27 mouse cellular contexts compared by ENCODE assay signal in the genomic region with DNA sequence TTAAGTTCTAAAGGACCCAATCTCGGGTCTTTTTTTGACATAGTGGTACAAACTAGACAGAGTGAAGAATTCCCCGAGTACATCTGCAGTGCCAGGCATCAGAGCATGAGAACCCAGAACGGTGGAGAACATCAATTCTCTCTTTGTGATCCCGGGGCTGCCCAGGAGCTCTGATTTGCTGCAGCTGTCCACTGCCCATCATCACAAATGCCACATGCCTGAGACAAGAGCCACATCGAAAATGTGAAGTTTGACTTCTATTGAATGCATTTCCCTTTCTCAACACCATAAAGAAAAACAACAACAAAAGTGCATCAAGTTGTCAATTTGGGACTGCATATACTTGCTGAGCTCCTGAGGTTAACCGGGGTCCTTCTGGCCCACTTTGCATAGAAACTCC. TPM values are rescaled to one million over a fixed set of nuclear protein-coding genes. Genes with fewer than 3 reads are reported as not detected.
"Had no signal": no experiment of that assay in that cellular context is flagged by ENCODE, and none has a peak within 500 bp of the region (broad histone marks: within the 10 kb centered on the region; RNA-seq: fewer than 3 reads in every experiment).

No protein-coding gene starts in this region.

- H3K4me2 ChIP-seq: embryonic facial prominence, embryonic 12.5 days; embryonic facial prominence, embryonic 13.5 days; embryonic facial prominence, embryonic 15.5 days; forebrain, embryonic 12.5 days; forebrain, embryonic 13.5 days; forebrain, embryonic 15.5 days had no signal

- H3K36me3 ChIP-seq: embryonic facial prominence, embryonic 10.5 days; embryonic facial prominence, embryonic 12.5 days; embryonic facial prominence, embryonic 13.5 days; embryonic facial prominence, embryonic 15.5 days; forebrain, embryonic 10.5 days; forebrain, embryonic 12.5 days; forebrain, embryonic 15.5 days had no signal

- H3K4me3 ChIP-seq: embryonic facial prominence, embryonic 10.5 days; embryonic facial prominence, embryonic 12.5 days; embryonic facial prominence, embryonic 13.5 days; embryonic facial prominence, embryonic 15.5 days; erythroblast, embryonic 14.5 days; forebrain, embryonic 10.5 days; forebrain, embryonic 12.5 days; forebrain, embryonic 13.5 days; forebrain, embryonic 15.5 days; gastrocnemius, adult 2 months; heart, adult 2 months had no signal

- H3K27me3 ChIP-seq: embryonic facial prominence, embryonic 12.5 days; embryonic facial prominence, embryonic 13.5 days; embryonic facial prominence, embryonic 15.5 days; forebrain, embryonic 13.5 days; forebrain, embryonic 15.5 days had no signal

- DNase-seq: cerebellum, adult 8-10 months; cerebellum, adult 9-10 months; cerebellum, adult 9-11 months; cerebellum, postnatal 10 days; cerebellum, postnatal 14 days; cerebellum, postnatal 25 days; cerebellum, postnatal 36 days; embryo, embryonic 11 days; forebrain, postnatal 0 days; gastrocnemius, adult 2 months; gastrocnemius, postnatal 10 days; gastrocnemius, postnatal 14 days; gastrocnemius, postnatal 25 days; heart, adult 11 months; heart, adult 18-20 months; heart, adult 2 months had no signal

RNA-seq across cellular contexts. Expression of gene Slc7a10, which starts 23.7 kb away (rescaled TPM):
- total RNA-seq: common myeloid progenitor, adult 5-6 weeks; granulocyte monocyte progenitor cell, adult 5-6 weeks had no signal
- polyA plus RNA-seq: erythroblast, embryonic 14.5 days had no signal

RNA-seq across cellular contexts. Expression of gene Lrp3, which starts 52.9 kb away (rescaled TPM):
- total RNA-seq: granulocyte monocyte progenitor cell, adult 5-6 weeks had no signal
